Mouse (Mus musculus) CD4-positive, CD25-positive, alpha-beta regulatory T cell, adult 9 weeks (primary cell): ENCODE measurements around the gene Tmem98. TPM values are rescaled to one million over a fixed set of nuclear protein-coding genes. Genes with fewer than 3 reads are reported as not detected.

Source experiments
- polyA plus RNA-seq: library from polyadenylated mRNA; unstranded; fragments of 100-300 nt; shearing (Covaris generic); gene quantifications from one replicate; pipeline ENCODE4 v1.2.1, GENCODE M21; 2017

Gene Tmem98
- not detected for polyA plus RNA-seq

GRCm38 (mm10) chr11:80809993-80810821, at the start of gene Tmem98:
Gene Tmem98, plus strand, starts transcription at chr11:80810175.

GRCm38 (mm10) chr11:80779527-80780344, 30.2 kb upstream of the Tmem98 start, which contains the start of gene Myo1d:
Gene Myo1d, minus strand, starts transcription at chr11:80780025.

DNA sequence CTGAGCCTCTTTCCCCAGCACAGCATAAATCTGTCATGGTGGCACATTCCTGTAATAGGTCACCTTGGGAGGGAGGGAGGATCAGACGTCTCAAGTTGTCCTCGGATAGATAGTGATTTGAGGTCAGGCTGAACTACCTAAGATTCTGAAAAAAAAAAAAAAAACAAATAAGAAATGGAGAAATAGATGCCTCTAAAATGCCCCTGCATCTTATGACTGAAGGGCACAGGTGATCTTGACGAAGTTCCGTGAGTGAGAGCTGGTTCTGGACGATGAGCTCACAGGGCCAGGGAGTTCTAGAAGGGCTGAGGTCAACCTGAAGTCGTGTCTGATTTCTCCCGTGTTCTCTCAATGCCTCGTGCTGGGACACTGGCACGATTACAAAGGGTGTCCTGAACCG, 48.1 kb downstream of the Tmem98 start, which contains the start of gene Spaca3:
Spaca3 (plus strand) TSS at position 301 of the 400 bp plus-strand sequence.

Other genes with a start within 250 kb of the Tmem98 start
- gene Myo1d, start 30.1 kb upstream of the Tmem98 start, polyA plus RNA-seq: 1.4 TPM
- not detected for gene Spaca3, start 48.2 kb downstream of the Tmem98 start, polyA plus RNA-seq